Mouse (Mus musculus): ENCODE measurements around the gene Loxl4.

- TF ChIP-seq POLR2A (IDR thresholded peaks at IDR 0.05; ENCODE audit: extremely low read depth, insufficient read depth, low read length) (no peak), CTCF (IDR thresholded peaks at IDR 0.05; ENCODE audit: extremely low read depth, insufficient read depth, low read length) (no peak)
These were observed 19.2 kb downstream of the Loxl4 start for GRCm38 (mm10) chr19:42593456-42593855.
